Mouse (Mus musculus): Measurements from ENCODE around the gene Cdh18. TPM values are rescaled to one million over a fixed set of nuclear protein-coding genes. Genes with fewer than 3 reads are reported as not detected.

Gene Cdh18
- total RNA-seq, 2 experiments from 2014 or later = 20.9 to 22.1 TPM

- peak; percentile 59 for DNase-seq
Measured at GRCm38 (mm10) chr15:23420010-23420409, 871.2 kb downstream of the Cdh18 start.

DNA sequence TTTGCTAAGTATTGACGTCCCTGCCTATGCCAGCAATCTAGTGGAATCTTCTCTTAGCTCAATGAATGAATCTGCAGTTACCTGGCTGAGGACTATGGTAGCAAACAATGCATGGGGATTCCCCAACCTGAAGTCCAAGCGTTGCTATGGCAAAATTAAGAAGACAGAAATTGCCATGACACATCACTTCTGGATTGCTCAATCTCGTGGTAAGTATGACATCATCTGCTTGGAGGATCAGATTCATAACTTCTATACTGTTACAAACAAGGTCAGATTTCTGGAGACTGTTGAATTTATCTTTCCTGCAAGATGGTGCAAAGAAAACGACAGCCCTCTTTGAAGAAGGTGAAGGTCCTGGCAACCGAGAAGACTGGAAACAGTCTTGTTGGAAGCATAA, 881.2 kb downstream of the Cdh18 start:
- intact Hi-C loops (cut with DNase I) = no loop called here
- no peak for DNase-seq

More at GRCm38 (mm10) chr15:23420010-23420409, 871.2 kb downstream of the Cdh18 start:
- intact Hi-C loops (cut with DNase I) = no loop called here

GRCm38 (mm10) chr15:23448542-23448941, 899.7 kb downstream of the Cdh18 start:
- DNase-seq = no peak
- intact Hi-C loops (cut with DNase I) = no loop called here

- intact Hi-C loops (cut with DNase I) = no loop called here
- no peak for DNase-seq
Measured at GRCm38 (mm10) chr15:23452098-23452625, 903.3 kb downstream of the Cdh18 start.

GRCm38 (mm10) chr15:23453331-23453730, 904.5 kb downstream of the Cdh18 start:
- intact Hi-C loops (cut with DNase I) = no loop called here
- no peak for DNase-seq

DNA sequence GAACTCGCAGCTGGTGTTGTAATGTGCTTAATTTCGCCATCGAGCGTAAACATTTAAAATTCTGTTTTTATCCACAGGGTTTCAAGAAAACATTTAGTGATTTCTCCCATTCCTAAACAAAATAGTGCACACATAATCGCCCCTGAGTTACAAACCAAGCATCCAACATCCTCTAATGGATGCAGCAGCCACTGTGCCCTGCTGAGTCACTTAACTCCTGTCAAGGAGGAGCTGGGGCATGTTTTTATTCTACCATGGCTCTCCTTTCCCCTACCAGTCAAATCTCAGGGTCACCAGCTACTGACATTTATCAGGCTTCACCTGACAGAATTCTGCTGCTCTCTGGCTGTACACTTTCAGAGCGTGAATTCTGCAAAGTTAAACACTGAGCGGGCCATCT, 906.5 kb downstream of the Cdh18 start:
- DNase-seq = no peak
- intact Hi-C loops (cut with DNase I) = no loop called here

- peak; percentile 36 for DNase-seq
- intact Hi-C loops (cut with DNase I) = no loop called here
Measured at GRCm38 (mm10) chr15:23457401-23457800, 908.6 kb downstream of the Cdh18 start.

GRCm38 (mm10) chr15:23470527-23471475, 922.0 kb downstream of the Cdh18 start:
- intact Hi-C loops (cut with DNase I) = no loop called here
- DNase-seq = no peak

GRCm38 (mm10) chr15:23486306-23486705, 937.5 kb downstream of the Cdh18 start:
- intact Hi-C loops (cut with DNase I) = no loop called here

DNA sequence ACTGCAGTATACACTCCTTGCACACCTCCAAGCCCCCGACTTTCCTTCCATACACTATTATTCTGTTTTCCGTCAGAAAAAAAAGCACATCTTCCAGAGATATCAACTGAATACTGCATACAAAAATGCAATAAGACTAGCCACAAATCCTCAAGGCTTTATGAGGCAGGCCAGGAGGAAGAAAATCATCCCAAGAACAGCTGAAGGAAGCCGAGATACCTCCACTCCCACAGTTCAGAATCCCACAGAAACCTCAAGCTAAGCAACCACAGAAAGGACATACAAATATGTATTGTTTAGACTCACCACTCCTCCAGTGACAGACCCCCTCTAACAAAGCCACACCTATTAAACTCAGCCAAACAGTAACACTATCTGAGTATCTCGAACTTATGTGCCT, 957.7 kb downstream of the Cdh18 start:
- intact Hi-C loops (cut with DNase I) = no loop called here
- DNase-seq = no peak

More at GRCm38 (mm10) chr15:23486306-23486705, 937.5 kb downstream of the Cdh18 start:
- no peak for DNase-seq

DNA sequence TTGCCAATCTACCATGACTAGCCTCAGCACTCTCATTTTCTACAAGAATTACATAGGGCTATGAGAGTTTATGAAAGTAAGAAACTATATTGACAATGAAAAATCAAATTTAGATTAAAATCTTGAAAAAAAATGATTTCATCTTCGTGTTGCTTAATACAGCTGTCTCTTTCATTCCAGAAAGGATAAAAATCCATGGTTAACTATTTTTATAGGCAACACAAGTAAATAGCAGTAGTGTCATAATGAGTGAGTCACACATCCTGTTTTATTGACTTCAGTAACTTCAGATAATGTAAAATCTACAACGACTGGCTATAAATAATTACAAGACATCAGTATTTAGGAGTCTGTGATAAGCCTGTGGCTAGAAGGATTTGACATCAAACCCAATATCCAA, 960.9 kb downstream of the Cdh18 start:
- intact Hi-C loops (cut with DNase I) = no loop called here
- DNase-seq = no peak

DNA sequence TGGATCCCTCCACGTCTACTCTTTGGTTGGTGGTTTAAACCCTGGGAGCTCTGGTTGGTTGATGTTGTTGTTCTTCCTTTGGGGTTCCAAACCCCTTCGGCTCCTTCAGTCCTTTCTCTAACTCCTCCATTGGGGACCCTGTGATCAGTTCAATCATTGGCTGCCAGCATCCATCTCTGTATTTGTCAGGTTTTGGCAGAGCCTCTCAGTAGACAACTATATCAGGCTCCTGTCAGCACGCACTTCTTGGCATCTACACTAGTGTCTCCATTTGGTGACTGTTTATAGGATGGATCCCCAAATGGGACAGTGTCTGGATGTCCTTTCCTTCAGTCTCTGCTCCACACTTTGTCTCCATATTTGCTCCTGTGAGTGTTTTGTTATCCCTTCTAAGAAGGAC, 967.0 kb downstream of the Cdh18 start:
- intact Hi-C loops (cut with DNase I) = no loop called here
- DNase-seq = no peak

- intact Hi-C loops (cut with DNase I) = no loop called here
Measured at GRCm38 (mm10) chr15:23518079-23518478, 969.3 kb downstream of the Cdh18 start.

More at GRCm38 (mm10) chr15:23518079-23518478, 969.3 kb downstream of the Cdh18 start:
- DNase-seq = peak; percentile 6
